Comparison of ENCODE assay signal across 15 mouse cellular contexts in genomic region chr1:84154725-84155584, GRCm38 (mm10).
DNase-seq lines count a peak whose midpoint lies in the region; ATAC-seq lines count a peak whose summit lies in the region.
"Had no signal": no experiment of that assay in that cellular context is flagged by ENCODE, and none has a peak within 500 bp of the region (broad histone marks: within the 10 kb centered on the region; RNA-seq: fewer than 3 reads in every experiment).

No protein-coding gene starts in this region.

- no peak overlapping the region for H3K4me3 ChIP-seq in embryonic facial prominence, embryonic 11.5 days (ENCODE audit: low read depth, low read length)
- no peak overlapping the region for H3K4me3 ChIP-seq in forebrain, embryonic 11.5 days (ENCODE audit: low read depth, low read length)
- H3K4me3 ChIP-seq in hindbrain, embryonic 14.5 days (replicated peaks; ENCODE audit: low read length), result no peak overlapping the region
- no peak overlapping the region for H3K4me3 ChIP-seq in midbrain, embryonic 16.5 days (ENCODE audit: low read depth, low read length)
- H3K4me3 ChIP-seq: heart, embryonic 15.5 days; intestine, embryonic 15.5 days; liver, embryonic 13.5 days had no signal

- WGBS in embryonic facial prominence, embryonic 11.5 days, result 60% methylated on average over 12 of the region's 12 CpGs
- 56% methylated on average over 12 of the region's 12 CpGs for WGBS in forebrain, embryonic 11.5 days
- 47% methylated on average over 12 of the region's 12 CpGs for WGBS in hindbrain, embryonic 14.5 days
- 45% methylated on average over 12 of the region's 12 CpGs for WGBS in midbrain, embryonic 16.5 days

- no peaks in the 10 kb centered on the region for H3K9me3 ChIP-seq in embryonic facial prominence, embryonic 11.5 days (replicated peaks; ENCODE audit: control insufficient read depth, low read length)
- no peaks in the 10 kb centered on the region for H3K9me3 ChIP-seq in forebrain, embryonic 11.5 days (ENCODE audit: control insufficient read depth, low read length)
- no peaks in the 10 kb centered on the region for H3K9me3 ChIP-seq in hindbrain, embryonic 14.5 days (ENCODE audit: control insufficient read depth, low read length)
- no peaks in the 10 kb centered on the region for H3K9me3 ChIP-seq in midbrain, embryonic 16.5 days (replicated peaks; ENCODE audit: control insufficient read depth, low read length, poor library complexity, severe bottlenecking)
- H3K9me3 ChIP-seq: heart, embryonic 15.5 days; intestine, embryonic 15.5 days; liver, embryonic 13.5 days had no signal

- no peaks in the 10 kb centered on the region for H3K27me3 ChIP-seq in embryonic facial prominence, embryonic 11.5 days (ENCODE audit: control insufficient read depth, insufficient read depth, low read length)
- H3K27me3 ChIP-seq in forebrain, embryonic 11.5 days (ENCODE audit: control insufficient read depth, insufficient read depth, low read length), result no peaks in the 10 kb centered on the region
- H3K27me3 ChIP-seq in hindbrain, embryonic 14.5 days (ENCODE audit: control insufficient read depth, insufficient read depth, low read length), result no peaks in the 10 kb centered on the region
- H3K27me3 ChIP-seq in midbrain, embryonic 16.5 days (ENCODE audit: control insufficient read depth, insufficient read depth, low read depth, low read length), result no peaks in the 10 kb centered on the region
- H3K27me3 ChIP-seq: CH12.LX; heart, embryonic 15.5 days; intestine, embryonic 15.5 days; liver, embryonic 13.5 days had no signal

- H3K4me1 ChIP-seq in embryonic facial prominence, embryonic 11.5 days (ENCODE audit: control insufficient read depth, insufficient read depth, low read length), result no peaks in the 10 kb centered on the region
- no peaks in the 10 kb centered on the region for H3K4me1 ChIP-seq in forebrain, embryonic 11.5 days (replicated peaks; ENCODE audit: control insufficient read depth, insufficient read depth, low read length)
- peaks cover 7% of the 10 kb centered on the region; the same call in 1 of the 2 replicates for H3K4me1 ChIP-seq in hindbrain, embryonic 14.5 days (replicated peaks; ENCODE audit: control insufficient read depth, insufficient read depth, low read length)
- H3K4me1 ChIP-seq in midbrain, embryonic 16.5 days (ENCODE audit: control insufficient read depth, insufficient read depth, low read length), result 0 out of 2 replicates have a peak, but pooled peaks cover 3% of the 10 kb centered on the region
- H3K4me1 ChIP-seq: heart, embryonic 15.5 days; intestine, embryonic 15.5 days; liver, embryonic 13.5 days had no signal

- no peaks in the 10 kb centered on the region for H3K36me3 ChIP-seq in embryonic facial prominence, embryonic 11.5 days (replicated peaks; ENCODE audit: control insufficient read depth, insufficient read depth, low read depth, low read length)
- no peaks in the 10 kb centered on the region for H3K36me3 ChIP-seq in forebrain, embryonic 11.5 days (ENCODE audit: control insufficient read depth, insufficient read depth, low read length)
- peaks cover 3% of the 10 kb centered on the region; the same call in 1 of the 2 replicates for H3K36me3 ChIP-seq in hindbrain, embryonic 14.5 days (replicated peaks; ENCODE audit: control insufficient read depth, insufficient read depth)
- H3K36me3 ChIP-seq in midbrain, embryonic 16.5 days (ENCODE audit: control insufficient read depth, insufficient read depth, low read length), result no peaks in the 10 kb centered on the region
- H3K36me3 ChIP-seq: heart, embryonic 15.5 days; intestine, embryonic 15.5 days; liver, embryonic 13.5 days had no signal

- 0 out of 2 replicates have a peak overlapping the region, but pooled peaks have one; percentile 8 for H3K27ac ChIP-seq in embryonic facial prominence, embryonic 11.5 days (replicated peaks; ENCODE audit: low read depth, low read length)
- peak overlapping the region; percentile 37; the same call in 1 of the 2 replicates for H3K27ac ChIP-seq in forebrain, embryonic 11.5 days (ENCODE audit: low read depth, low read length)
- peak overlapping the region; percentile 44 for H3K27ac ChIP-seq in hindbrain, embryonic 14.5 days
- H3K27ac ChIP-seq in midbrain, embryonic 16.5 days (ENCODE audit: low read length), result no peak overlapping the region
- H3K27ac ChIP-seq: heart, embryonic 15.5 days; intestine, embryonic 15.5 days; liver, embryonic 13.5 days had no signal

- DNase-seq in embryonic facial prominence, embryonic 11.5 days (ENCODE audit: low spot score), result peak; percentile 19
- DNase-seq in forebrain, embryonic 11.5 days (ENCODE audit: low spot score), result no peak
- DNase-seq in hindbrain, embryonic 14.5 days (ENCODE audit: low spot score), result peak; percentile 30
- DNase-seq in left cerebral cortex, adult 18-20 months (ENCODE audit: low spot score in 2 of 2), result no peak
- no peak for DNase-seq in kidney, adult 11 months
- no peak for DNase-seq in kidney, postnatal 10 days
- no peak for DNase-seq in cerebellum, adult 9-11 months
- DNase-seq: adrenal gland, postnatal 14 days; kidney, postnatal 36 days; liver, embryonic 13.5 days; right cerebral cortex, adult 18-20 months had no signal

- ATAC-seq in embryonic facial prominence, embryonic 11.5 days (replicated peaks; ENCODE audit: insufficient number of reproducible peaks, low FRiP score, low TSS enrichment, low read depth), result peak; percentile 44; the same call in 1 of the 2 replicates
- ATAC-seq in forebrain, embryonic 11.5 days (replicated peaks; ENCODE audit: low FRiP score), result peak; percentile 80
- ATAC-seq in hindbrain, embryonic 14.5 days (ENCODE audit: low FRiP score), result peak; percentile 63; the same call in 1 of the 2 replicates
- peak; percentile 57; the same call in 1 of the 2 replicates for ATAC-seq in midbrain, embryonic 16.5 days

- 0 out of 2 replicates have a peak overlapping the region, but pooled peaks have one; percentile 7 for H3K9ac ChIP-seq in embryonic facial prominence, embryonic 11.5 days (replicated peaks; ENCODE audit: low read length)
- H3K9ac ChIP-seq in forebrain, embryonic 11.5 days (ENCODE audit: low read length), result no peak overlapping the region
- H3K9ac ChIP-seq in hindbrain, embryonic 14.5 days, result no peak overlapping the region
- H3K9ac ChIP-seq in midbrain, embryonic 16.5 days (ENCODE audit: low read depth, low read length), result no peak overlapping the region
- H3K9ac ChIP-seq: heart, embryonic 15.5 days; intestine, embryonic 15.5 days; liver, embryonic 13.5 days had no signal

- H3K4me2 ChIP-seq in embryonic facial prominence, embryonic 11.5 days (ENCODE audit: low read depth, low read length), result no peak overlapping the region
- H3K4me2 ChIP-seq in forebrain, embryonic 11.5 days (ENCODE audit: low read depth, low read length, severe bottlenecking), result no peak overlapping the region
- H3K4me2 ChIP-seq in hindbrain, embryonic 14.5 days (replicated peaks), result no peak overlapping the region
- no peak overlapping the region for H3K4me2 ChIP-seq in midbrain, embryonic 16.5 days (ENCODE audit: low read length)
- H3K4me2 ChIP-seq: heart, embryonic 15.5 days; intestine, embryonic 15.5 days; liver, embryonic 13.5 days had no signal

Comparison
In these comparisons a context has a peak if more than half of its experiments do, and no peak if none do; other contexts are left out.
1. DNase-seq: peak in embryonic facial prominence, embryonic 11.5 days (single experiment) and hindbrain, embryonic 14.5 days (single experiment); none in forebrain, embryonic 11.5 days (single experiment), left cerebral cortex, adult 18-20 months (0 of 2), kidney, adult 11 months (single experiment), kidney, postnatal 10 days (single experiment) and cerebellum, adult 9-11 months (single experiment).
2. Peak in every context shown above with its lines, with median percentiles within 50 percentile points of each other: ATAC-seq.